Mouse (Mus musculus): ENCODE measurements around the gene Armh3.

GRCm38 (mm10) chr19:46002279-46002678 lies 4.0 kb upstream of the Armh3 start:
- TF ChIP-seq CTCF (IDR thresholded peaks at IDR 0.05; ENCODE audit: control insufficient read depth, insufficient read depth, insufficient replicate concordance, low read depth, low read length) (no peak), POLR2A (IDR thresholded peaks at IDR 0.05; ENCODE audit: control insufficient read depth, low read depth, low read length) (no peak)

Data from testis, adult 2 months (tissue).